Mouse (Mus musculus) T-helper 17 cell (primary cell): ENCODE measurements at regions not wholly inside any gene's neighbourhood (a gene's known extent, or its start where the extent isn't known, plus 50 kb on each side); places are given as distances from the start of the nearest gene placed in this dataset.

ENCODE experiments used
- in situ Hi-C, 2 experiments: fragments of 300-600 bp; cut with MboI, MseI; formaldehyde crosslinking; loops; 1 replicate in 1 of 2; 2 replicates in 1 of 2; pipeline ENCODE4 v1.15.1; 2025; ENCODE audit warnings: high pct_unique_total_duplicates in 2 of 2

GRCm38 (mm10) chr4:70160525-70161224, 249.6 kb downstream of the Cdk5rap2 start:
- in situ Hi-C loops, result no loop called here

GRCm38 (mm10) chr4:70160062-70160461, 250.2 kb downstream of the Cdk5rap2 start:
- in situ Hi-C loops, result no loop called here

DNA sequence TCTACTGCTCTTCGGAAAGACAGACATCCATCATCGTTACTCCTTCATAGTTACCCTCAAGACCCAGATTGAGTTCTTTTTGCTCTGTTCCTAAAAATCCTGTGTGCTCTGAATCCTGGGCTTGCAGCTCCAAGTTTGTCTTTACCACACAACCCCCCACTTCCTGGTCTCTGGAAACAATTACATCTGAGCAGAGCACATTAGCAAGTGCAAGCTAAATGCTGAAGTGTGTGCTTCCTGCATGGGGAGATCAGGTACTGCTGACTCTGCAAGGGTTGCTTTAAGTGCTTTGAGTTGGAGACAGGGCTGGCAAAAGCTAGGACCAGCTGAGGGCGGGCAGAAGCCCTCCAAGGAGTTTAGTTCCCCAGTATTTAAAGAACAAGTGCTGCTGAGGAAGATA, 257.1 kb downstream of the Cdk5rap2 start:
- in situ Hi-C loops, result no loop called here

GRCm38 (mm10) chr4:70109011-70109410, 301.2 kb downstream of the Cdk5rap2 start:
- in situ Hi-C loops, result no loop called here

DNA sequence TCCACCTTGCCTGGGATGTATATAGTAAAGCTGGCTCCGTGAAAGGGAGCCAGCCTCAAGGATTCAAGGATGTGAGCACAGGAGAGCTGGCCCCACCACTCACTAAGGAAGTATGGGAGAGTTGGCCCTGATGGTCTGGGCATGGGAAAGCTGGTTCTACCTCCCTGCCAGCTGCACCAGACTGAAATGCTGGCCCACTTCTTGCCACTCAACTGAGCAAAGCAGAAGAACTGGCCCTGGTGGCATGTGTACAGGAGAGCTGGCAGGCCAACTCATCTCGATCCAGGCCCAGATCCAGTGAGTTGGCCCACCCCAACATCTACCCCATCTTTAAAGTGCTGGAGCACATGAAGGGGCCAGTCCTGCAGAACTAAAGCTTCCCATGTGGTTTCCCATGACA, 304.5 kb downstream of the Cdk5rap2 start:
- in situ Hi-C loops, result no loop called here

- in situ Hi-C loops, result no loop called here
These were observed 312.9 kb downstream of the Cdk5rap2 start for GRCm38 (mm10) chr4:70097353-70097752.

DNA sequence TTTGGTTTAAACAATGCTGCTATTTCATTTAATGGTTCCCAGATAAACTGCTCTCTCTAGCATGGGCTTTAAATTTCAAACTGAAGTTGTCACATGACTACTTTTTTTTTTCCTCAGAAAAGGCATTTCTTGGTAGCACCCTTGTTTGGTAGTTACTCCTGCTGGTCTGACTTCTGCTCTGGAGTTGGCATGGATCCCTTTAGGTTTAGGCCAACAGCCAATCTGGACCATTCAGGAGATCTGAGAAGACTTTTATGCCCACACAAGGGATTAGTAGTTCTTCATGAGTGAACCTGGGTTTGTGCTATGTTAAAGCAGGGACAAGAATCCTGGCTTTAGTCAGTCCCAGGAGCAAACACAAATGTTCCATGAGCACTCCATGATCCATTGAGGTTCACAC, 332.0 kb downstream of the Cdk5rap2 start:
- in situ Hi-C loops, result no loop called here

GRCm38 (mm10) chr4:70062516-70062915, 347.7 kb downstream of the Cdk5rap2 start:
- in situ Hi-C loops, result no loop called here

- in situ Hi-C loops, result no loop called here
These were observed 351.3 kb downstream of the Cdk5rap2 start for GRCm38 (mm10) chr4:70058831-70059544.

DNA sequence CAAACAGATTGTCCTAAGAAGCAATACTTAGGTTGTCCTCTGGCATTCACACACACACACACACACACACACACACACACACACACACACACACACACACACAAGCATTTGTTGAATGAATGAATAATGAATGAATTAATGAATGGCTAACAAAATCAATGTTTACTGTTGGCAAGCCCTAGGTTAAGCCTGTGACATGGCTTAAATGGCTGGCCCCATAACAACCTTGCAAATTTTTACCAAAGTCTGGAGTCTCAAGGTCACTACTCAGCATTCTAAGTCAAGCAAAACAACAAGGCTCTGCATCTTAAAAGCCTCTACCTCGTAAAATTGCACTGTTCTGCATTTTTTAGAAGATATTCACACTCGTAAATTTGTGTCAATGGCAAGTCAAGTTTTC, 357.1 kb downstream of the Cdk5rap2 start:
- in situ Hi-C loops, result no loop called here

DNA sequence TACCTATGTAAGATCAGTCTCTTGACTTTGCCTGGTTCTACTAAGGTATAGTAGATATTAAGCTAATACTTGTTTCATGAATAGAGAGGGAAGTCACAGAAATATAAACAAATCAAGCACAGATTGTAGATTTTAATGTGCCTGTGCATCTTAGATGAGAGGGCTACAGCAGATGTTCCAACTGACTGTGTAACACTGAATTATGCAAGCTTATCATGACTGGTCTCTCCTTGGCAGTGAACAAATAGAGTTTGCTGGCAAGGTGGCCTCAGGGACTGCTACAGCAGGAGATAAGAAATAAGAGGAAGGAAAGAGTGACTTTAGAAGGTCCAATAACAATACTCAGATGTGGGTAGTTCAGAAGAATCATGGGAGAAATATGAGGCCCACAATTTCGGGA, 372.0 kb downstream of the Cdk5rap2 start:
- in situ Hi-C loops, result no loop called here

DNA sequence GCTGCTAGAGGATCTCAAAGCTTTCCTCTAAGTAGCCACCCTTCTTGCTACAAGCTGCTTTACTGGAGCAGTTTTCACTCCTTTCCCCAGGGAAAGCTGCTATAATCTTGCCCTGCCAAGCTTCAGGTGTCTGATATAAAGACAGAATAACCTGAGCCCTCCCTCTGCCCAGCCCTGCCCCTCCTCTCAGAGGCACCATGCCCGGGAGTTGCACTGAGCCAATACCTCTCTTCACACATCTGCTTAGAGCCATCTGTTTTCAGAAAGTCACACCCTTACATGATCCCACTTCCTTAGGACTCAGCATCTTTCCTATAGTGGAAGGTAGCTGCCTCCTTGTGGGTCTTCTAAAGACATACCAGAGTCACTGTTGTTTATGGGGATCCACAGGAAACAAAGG, 374.3 kb downstream of the Cdk5rap2 start:
- in situ Hi-C loops, result no loop called here

DNA sequence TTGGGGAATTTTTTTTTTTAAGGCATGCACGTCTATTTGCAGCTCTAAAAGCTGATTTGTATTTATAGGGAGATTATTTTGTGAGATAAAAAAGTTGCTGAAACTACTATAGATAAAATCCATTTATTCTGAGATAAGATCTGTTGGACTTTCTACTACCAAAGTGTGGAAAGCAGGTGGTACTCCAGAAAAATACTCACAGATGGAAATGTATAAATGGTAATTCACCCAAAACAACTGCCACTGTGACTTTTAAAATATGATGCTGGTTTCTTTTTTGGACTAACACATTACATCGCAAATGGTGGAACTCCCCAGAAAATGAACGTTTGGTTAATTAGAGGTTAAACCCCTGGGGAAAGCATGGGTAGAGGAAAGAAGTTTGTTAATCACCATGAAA, 377.7 kb downstream of the Cdk5rap2 start:
- in situ Hi-C loops, result no loop called here

DNA sequence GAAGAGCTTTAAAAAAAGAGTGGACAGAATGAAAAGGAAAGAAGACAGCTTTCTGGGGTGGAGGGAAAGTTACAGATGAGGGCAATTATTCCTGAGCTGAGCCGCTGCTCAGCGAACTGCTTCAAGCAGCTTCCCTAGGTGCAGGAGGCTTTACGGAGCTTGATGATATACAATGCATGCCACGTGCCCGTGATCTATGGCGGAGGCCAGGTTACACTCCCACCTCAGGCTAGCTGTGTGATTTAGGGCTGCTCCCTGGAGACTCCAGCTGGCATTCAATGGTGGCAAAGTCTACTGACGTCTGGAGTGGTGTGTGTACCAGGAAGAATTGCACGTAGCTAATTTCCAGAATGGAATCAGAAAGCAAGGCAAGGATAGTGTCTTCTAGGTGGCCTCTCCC, 383.4 kb downstream of the Cdk5rap2 start:
- in situ Hi-C loops, result no loop called here

GRCm38 (mm10) chr4:70024838-70025376, 385.3 kb downstream of the Cdk5rap2 start:
- in situ Hi-C loops, result no loop called here

DNA sequence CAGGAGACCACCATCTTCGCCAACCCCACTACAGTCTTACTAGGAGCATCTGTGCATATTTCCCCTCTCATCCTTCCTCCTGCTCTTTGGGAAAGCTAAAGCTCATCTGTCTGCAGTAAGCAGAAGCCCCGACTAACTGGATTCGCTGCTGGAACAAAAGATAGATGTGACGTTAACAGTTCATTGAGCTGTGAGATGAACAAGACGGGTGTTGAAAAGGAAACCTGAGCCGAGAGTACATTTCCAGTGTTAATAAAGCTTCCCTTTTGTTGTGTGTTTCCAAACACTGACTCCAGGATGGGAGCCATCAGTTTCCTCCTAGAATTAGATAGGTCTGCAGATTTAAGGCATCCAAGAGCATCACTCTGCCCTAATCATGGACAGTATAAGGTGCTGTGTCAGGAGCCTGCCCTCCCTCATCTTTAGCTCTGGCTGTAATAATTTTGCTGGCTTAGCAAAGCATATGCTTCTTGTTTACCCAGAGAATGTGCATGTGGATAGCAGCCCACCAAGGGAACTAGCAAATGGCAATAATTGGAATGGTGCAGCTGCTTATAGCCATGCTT, 389.3 kb downstream of the Cdk5rap2 start:
- in situ Hi-C loops, result no loop called here

DNA sequence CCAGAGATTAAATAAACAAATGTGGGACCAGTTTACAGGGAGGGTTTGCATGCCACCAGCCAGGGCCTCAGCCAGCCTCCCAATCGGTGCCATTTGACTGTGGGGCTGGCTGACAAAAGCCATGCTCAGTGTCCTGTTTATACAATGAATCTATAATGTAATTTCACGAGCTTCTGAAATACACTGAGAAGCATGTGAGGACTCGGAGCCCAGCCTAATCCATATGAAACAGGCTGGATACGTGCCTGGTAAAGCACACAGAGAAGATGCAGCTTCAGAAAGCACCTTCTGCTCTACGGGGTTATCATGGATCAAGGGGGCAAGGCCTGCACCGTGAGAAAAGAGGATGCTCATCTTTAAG, 398.0 kb downstream of the Cdk5rap2 start:
- in situ Hi-C loops, result no loop called here

DNA sequence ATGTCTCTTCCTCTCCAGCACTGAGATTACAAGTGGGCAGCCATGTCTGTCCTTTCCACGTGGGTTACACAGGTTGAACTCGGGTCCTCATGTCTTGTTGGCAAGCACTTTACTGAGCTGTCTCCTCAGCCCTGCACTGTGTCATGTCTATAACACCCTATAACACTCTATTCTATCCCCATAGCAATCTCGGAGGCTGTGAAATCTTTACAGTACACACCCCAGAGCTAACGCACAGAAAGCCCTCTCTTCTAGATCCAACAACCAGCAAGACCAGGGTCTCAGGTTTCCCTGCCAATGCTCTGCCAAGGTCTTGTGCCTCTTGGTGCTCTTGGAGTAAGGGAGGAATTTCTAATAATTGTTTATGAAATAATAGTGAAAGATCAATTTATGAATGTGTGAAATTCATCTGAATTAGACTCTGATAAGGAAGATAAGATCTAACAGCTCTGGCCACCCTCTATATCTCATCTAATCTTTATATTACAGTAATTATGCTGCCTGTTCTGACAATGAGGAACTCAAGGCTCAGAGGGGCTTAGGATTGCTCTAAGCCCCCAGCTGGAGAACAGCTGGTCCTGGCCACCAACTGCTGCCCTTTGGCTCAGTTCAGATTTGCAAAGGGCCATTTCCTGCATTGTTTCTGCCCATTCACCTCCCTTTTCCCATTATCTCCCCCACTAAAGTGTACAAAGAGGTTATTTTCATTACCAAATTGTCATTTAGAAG, 398.6 kb downstream of the Cdk5rap2 start:
- in situ Hi-C loops, result no loop called here

DNA sequence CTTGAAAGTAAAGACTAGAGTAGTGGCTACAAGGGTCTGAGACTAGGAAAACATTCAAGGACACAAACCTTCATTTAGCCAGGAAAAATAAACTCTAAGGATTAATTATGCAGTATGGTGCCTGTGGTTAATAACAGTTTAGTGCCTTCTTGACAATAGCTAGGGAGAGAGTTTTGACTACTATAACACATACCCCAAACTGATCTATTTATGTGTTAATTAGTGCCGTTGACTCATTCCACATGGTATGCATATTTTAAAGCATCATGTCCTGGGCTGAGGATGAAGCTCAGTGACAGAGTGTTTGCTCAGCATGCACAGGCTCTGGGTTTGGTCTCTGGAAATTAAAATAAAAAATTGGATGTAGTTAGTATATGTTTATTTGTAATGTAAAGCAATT, 399.8 kb downstream of the Cdk5rap2 start:
- in situ Hi-C loops, result no loop called here

GRCm38 (mm10) chr4:70004966-70005365, 405.3 kb downstream of the Cdk5rap2 start:
- in situ Hi-C loops, result loop anchor here in 1 of 2 experiments (5.0 kb wide), 1 partner anchor 103 kb away; no protein-coding TSS in a partner anchor

DNA sequence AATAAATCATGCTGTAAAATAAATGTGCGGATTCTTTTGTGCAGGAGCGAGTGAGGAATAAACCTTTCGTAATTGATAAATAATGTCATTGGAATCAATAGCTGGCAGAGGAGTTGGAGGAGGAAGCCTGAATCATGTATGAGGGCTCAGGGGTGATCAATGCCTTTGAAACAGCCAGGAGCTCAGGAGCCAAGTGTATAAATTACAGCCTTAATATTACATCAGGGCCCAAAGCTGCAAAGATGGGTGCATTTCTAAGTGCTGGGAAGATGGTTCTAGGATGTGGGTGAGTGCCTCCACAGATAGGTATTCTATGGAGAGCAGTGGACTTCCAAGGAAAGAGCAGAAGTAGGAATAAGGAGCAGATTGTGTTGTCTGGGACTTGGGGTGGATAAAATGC, 417.0 kb downstream of the Cdk5rap2 start:
- in situ Hi-C loops, result no loop called here

- in situ Hi-C loops, result no loop called here
These were observed 436.0 kb downstream of the Cdk5rap2 start for GRCm38 (mm10) chr4:69974208-69974607.
